Mouse (Mus musculus) adrenal gland, adult (tissue): Measurements from ENCODE around the gene Shank1.

Experiments used
- DNase-seq, 2 experiments: peaks; one replicate each; pipeline ENCODE4 v3.0.0; 2022 to 2023; ENCODE audit warnings: low spot score in 1 of 2; ENCODE audit not compliant: inconsistent age in 2 of 2

The Shank1 gene

GRCm38 (mm10) chr7:44337121-44337849 lies 27.2 kb downstream of the Shank1 start:
- DNase-seq: no peak

- DNase-seq: no peak
These were observed 30.2 kb downstream of the Shank1 start for GRCm38 (mm10) chr7:44340226-44340625.

- DNase-seq: no peak
These were observed 31.1 kb downstream of the Shank1 start for GRCm38 (mm10) chr7:44341119-44341518.

GRCm38 (mm10) chr7:44341714-44342113 lies 31.7 kb downstream of the Shank1 start:
- DNase-seq: no peak

GRCm38 (mm10) chr7:44343459-44344015 lies 33.5 kb downstream of the Shank1 start:
- DNase-seq: peak in 1 of 2 experiments; percentile 49

GRCm38 (mm10) chr7:44344622-44345021 lies 34.6 kb downstream of the Shank1 start:
- DNase-seq: peak in 1 of 2 experiments; percentile 60

GRCm38 (mm10) chr7:44349043-44349442 lies 39.0 kb downstream of the Shank1 start:
- no peak for DNase-seq

- DNase-seq: peak; percentile 73 to 93
These were observed 41.1 kb downstream of the Shank1 start for GRCm38 (mm10) chr7:44350957-44351711.

GRCm38 (mm10) chr7:44351881-44352749 lies 42.1 kb downstream of the Shank1 start:
- peak in 1 of 2 experiments; percentile 47 for DNase-seq

- peak; percentile 45 to 73 for DNase-seq
These were observed 42.9 kb downstream of the Shank1 start for GRCm38 (mm10) chr7:44352750-44353600.

- peak in 1 of 2 experiments; percentile 77 for DNase-seq
These were observed 43.7 kb downstream of the Shank1 start for GRCm38 (mm10) chr7:44353601-44354340.

GRCm38 (mm10) chr7:44355411-44355810 lies 45.4 kb downstream of the Shank1 start:
- no peak for DNase-seq

GRCm38 (mm10) chr7:44356590-44357481 lies 46.8 kb downstream of the Shank1 start:
- DNase-seq: peak in 1 of 2 experiments; percentile 40

- no peak for DNase-seq
These were observed 47.5 kb downstream of the Shank1 start for GRCm38 (mm10) chr7:44357531-44357930.

GRCm38 (mm10) chr7:44358012-44358411 lies 48.0 kb downstream of the Shank1 start:
- no peak for DNase-seq

GRCm38 (mm10) chr7:44358886-44359654 lies 49.0 kb downstream of the Shank1 start:
- DNase-seq: peak; percentile 43 to 57

- peak; percentile 96 to 98 for DNase-seq
These were observed 50.0 kb downstream of the Shank1 start for GRCm38 (mm10) chr7:44359908-44360672.
